Mouse (Mus musculus) skeletal muscle tissue, adult 2 months (tissue): ENCODE measurements around the gene Rffl.

Experiments used
- DNase-seq: peaks from one replicate; pipeline ENCODE4 v3.0.0-alpha.2; 2012; ENCODE audit warnings: low read depth, low spot score

The Rffl gene

DNA sequence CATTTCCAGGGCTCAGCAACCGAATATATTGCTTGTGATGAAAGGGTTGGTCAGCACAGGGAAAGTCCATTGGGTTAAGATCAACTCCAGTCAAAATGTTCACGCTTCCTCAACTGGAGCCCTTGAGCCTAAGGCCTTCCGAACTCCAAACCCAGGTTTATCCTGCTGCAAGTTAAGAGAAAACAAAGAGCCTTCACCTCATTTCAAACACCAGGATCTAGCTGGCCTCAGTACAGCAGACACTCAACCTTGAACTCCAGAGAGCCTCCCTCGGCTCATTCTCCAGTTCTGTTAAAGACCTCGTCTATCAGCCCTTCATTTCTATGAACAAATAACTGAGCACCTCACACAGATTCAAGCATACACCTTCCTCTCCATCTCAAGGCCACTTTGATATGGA lies 90.9 kb downstream of the Rffl start:
- no peak for DNase-seq

GRCm38 (mm10) chr11:82764438-82764924 lies 106.5 kb downstream of the Rffl start:
- no peak for DNase-seq

DNA sequence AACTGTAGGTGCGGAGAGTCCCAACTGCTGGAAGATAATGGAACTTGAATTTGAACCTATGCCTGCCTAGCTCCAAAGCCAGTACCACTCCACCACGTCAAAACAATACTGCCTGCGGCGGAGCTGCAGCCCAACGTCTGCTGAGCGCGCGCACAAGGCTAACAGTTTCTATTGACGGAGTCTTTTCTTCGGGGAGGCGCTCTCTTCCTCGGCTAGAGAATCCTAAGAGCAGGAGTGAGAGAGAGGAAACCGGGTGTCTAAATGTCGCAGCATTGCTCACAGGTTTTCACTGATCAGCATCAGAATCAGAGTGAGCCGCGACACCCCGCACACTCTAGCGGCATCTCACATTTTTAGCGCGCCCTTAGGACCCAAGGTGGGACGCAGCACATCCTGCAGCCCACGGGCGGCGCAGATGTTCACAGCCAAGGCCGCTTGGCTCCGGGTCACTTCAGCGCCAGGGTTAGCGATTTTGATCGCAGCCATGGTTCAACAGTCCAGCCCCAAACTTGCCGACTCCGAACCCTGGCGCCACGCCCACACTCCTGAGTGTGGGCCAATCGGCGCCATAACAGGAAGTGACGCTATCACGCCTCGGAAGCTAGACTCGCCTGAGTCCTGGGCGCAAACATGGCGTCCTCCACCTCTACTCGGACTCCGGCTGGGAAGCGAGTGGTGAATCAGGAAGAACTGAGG lies 107.1 kb downstream of the Rffl start, which contains the start of the genes Cct6b and Zfp830:
TSS of gene Cct6b (minus strand) at position 580 of the 696 bp plus-strand sequence.
TSS of gene Zfp830 (plus strand) at position 604 of the 696 bp plus-strand sequence.
- peak; percentile 91 for DNase-seq

- no peak for DNase-seq
Observed at GRCm38 (mm10) chr11:82763261-82763660, 107.7 kb downstream of the Rffl start.

DNA sequence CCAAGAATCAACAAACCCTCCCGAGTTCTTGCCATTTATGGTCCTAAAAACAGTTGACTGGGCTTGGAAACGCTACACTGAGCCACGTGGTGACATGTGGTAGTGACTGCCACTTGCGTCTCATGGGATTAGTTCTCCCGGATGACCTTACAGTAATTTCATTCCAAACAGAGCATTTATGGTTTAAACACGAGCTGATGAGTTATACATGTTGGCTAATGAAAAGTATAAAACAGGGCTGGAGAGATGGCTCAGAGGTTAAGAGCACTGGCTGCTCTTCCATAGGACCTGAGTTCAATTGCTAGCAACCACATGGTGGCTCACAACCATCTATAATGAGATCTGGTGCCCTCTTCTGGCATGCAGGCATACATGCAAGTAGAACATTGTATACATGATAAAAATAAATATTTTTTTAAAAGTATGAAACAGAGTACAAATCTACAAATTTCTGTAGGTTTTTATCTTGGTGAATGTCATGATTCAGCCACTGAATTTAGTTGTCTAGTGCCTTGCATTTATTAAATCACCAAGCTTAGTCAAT lies 108.7 kb downstream of the Rffl start:
- no peak for DNase-seq

DNA sequence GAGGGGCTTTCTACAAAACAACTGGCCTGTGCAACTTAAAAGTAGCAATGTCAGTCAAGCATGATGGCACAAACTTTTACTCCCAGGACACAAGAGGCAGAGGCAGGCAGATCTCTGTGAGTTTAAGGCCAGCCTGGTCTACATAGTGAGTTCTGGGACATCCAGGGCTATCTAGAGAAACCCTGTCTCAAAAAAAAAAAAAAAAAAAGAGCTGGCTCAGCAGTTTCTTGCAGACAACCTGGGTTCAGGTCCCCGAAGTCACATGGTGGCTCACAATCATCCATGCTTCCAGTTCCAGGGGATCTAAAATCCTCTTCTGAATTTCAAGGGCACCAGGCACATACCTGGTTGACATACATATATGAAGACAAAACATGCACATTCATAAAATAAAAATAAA lies 115.1 kb downstream of the Rffl start:
- no peak for DNase-seq
